Mouse (Mus musculus) cerebellum, adult 18-20 months (tissue): Measurements from ENCODE around the gene Sh3yl1.

Source experiments
- DNase-seq, 2 experiments: peaks; one replicate each; pipeline ENCODE4 v3.0.0; 2021

Sh3yl1 gene

DNA sequence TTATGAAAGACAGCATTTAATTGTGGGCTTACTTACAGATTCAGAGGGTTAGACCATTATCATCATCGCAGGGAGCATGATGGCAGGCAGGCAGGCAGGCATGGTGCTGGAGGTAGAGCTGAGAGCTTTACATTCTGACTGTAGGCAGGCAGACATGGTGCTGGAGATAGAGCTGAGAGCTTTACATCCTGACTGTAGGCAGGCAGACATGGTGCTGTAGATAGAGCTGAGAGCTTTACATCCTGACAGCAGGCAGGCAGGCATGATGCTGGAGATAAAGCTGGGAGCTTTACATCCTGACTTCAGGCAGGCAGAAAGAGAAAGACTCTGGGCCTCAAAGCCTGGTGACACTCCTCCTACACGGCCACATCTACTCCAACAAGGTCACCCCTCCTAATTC is 59.2 kb downstream of the Sh3yl1 start:
- DNase-seq, result no peak

DNA sequence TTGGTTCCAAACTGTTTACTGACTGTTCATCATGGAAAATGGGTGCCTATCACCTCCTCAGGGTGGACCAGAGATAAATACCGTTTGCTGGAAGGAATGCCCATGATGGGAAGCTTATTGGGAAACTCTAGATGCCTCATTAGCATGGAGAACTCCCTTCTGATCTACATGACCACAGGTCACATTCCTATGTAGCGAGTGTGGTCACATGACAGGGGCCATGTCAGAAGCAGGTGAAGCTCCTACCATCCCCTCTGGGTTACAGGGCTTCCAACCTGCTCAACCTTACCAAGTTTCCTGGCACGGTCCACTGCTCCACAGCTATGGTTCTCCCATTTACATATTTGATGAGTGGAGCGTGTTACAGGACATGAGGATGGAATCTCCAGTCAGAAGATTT is 92.3 kb downstream of the Sh3yl1 start:
- no peak for DNase-seq

DNA sequence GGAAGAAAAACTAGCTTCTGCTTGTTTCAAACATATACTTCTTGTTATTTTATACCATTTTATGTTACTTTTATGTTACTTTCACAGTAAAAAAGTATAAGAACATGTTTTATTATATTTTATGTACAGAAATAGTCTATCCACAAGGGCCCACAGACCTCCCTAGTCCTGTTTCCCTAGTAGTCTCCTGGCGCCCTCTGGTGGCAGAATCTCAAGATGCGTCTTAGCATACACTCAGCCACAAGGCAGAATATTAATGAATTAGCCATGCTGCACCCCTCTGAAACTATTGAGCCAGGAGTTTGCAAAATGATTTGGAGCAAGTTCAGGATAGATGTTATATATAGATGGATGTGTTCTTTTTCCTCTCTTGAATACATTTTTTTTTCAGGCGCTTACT is 93.5 kb downstream of the Sh3yl1 start:
- DNase-seq, result peak; percentile 39 to 50

- DNase-seq, result peak; percentile 3 to 6
Observed at GRCm38 (mm10) chr12:31008171-31008570, 96.7 kb downstream of the Sh3yl1 start.
